Mouse (Mus musculus) embryonic fibroblast, embryonic 13.5 days (primary cell): ENCODE results near the gene Myt1l. TPM values are rescaled to one million over a fixed set of nuclear protein-coding genes. Genes with fewer than 3 reads are reported as not detected.

Experiments
- H3K27ac ChIP-seq: 2 replicates; pipeline ENCODE4 v1.5.1; 2012; ENCODE audit warnings: low read length, control low read depth, inconsistent platforms; ENCODE audit not compliant: insufficient read depth
- H3K4me1 ChIP-seq: 2 replicates; pipeline ENCODE4 v1.6.1; 2011; ENCODE audit warnings: low read length; ENCODE audit not compliant: control insufficient read depth, insufficient read depth
- H3K4me3 ChIP-seq: 2 replicates; pipeline ENCODE4 v1.5.1; 2011; ENCODE audit warnings: mild to moderate bottlenecking, control low read depth, low read length; ENCODE audit not compliant: insufficient read depth
- CTCF ChIP-seq: IDR thresholded peaks from 2 replicates; pipeline ENCODE4 v1.5.1; 2011; ENCODE audit warnings: mild to moderate bottlenecking, control low read depth, low read length, moderate library complexity, borderline replicate concordance; ENCODE audit not compliant: insufficient read depth
- POLR2A ChIP-seq: IDR thresholded peaks from 2 replicates; pipeline ENCODE4 v1.6.1; 2011; ENCODE audit warnings: low read depth, mild to moderate bottlenecking, control low read depth, low read length, moderate library complexity
- polyA plus RNA-seq: library from polyadenylated mRNA; stranded (reverse); fragments of >200 nt; gene quantifications from 2 replicates; pipeline ENCODE4 v1.2.4, GENCODE M21; 2011; ENCODE audit warnings: low read depth; ENCODE audit not compliant: missing spikeins, insufficient read length

The Myt1l gene
- polyA plus RNA-seq, 1 experiment = not detected

DNA sequence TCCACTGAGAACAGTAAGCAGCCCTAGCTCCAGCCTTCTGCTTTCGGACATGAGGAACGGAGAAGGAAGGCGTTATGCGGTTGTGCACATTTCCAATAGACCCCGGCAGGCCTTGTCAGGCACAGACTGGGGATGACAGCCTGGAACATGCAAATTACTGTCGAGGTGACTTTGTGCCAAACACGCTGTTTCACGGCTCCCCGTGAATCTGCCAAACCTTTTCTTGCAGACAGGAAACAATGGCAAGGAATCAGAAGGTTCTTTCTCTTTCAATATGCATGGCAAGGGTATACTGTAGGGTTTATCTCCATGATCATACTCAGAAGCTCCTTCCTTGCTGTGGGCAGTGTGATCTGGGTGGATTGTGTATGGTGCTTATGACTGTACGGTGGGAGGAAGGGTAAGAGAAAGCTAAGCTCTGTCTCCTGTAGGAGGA, 127.0 kb downstream of the Myt1l start:
- Histone ChIP-seq H3K27ac (no peak overlapping the region), H3K4me1 (no peaks in the 10 kb centered on the region), H3K4me3 (no peak overlapping the region)
- TF ChIP-seq POLR2A (no peak), CTCF (no peak)

DNA sequence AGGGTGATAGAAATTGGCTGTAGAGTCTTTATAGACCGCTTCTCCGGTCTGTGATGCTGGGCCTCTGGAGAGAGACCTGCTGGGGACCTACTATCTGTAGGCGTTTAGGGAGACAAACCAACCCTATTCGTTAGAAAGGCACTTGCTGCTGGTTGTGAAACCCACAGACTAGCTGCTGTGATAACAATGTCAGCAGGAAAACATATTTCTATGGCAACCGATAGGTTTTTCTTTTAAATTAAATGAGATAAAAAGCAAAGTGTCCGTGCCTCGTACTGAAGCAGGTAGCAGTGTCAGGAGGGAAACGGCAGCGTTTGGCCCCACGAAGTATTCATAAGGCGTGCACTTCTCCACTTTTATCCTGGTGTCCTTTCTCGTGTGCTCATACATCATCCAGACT, 127.5 kb downstream of the Myt1l start:
- no peak for TF ChIP-seq CTCF
- TF ChIP-seq POLR2A = no peak
- no peak overlapping the region for H3K4me3 ChIP-seq
- no peaks in the 10 kb centered on the region for H3K4me1 ChIP-seq
- H3K27ac ChIP-seq = no peak overlapping the region

GRCm38 (mm10) chr12:29657061-29657460, 128.9 kb downstream of the Myt1l start:
- no peaks in the 10 kb centered on the region for H3K4me1 ChIP-seq
- TF ChIP-seq POLR2A (no peak), CTCF (no peak)
- H3K4me3 ChIP-seq = no peak overlapping the region
- no peak overlapping the region for H3K27ac ChIP-seq

GRCm38 (mm10) chr12:29657870-29658269, 129.7 kb downstream of the Myt1l start:
- no peaks in the 10 kb centered on the region for H3K4me1 ChIP-seq
- no peak overlapping the region for H3K27ac ChIP-seq
- TF ChIP-seq CTCF (no peak), POLR2A (no peak)
- H3K4me3 ChIP-seq = no peak overlapping the region

- TF ChIP-seq CTCF = no peak
- no peak for TF ChIP-seq POLR2A
Measured at GRCm38 (mm10) chr12:29671984-29672383, 143.8 kb downstream of the Myt1l start.

GRCm38 (mm10) chr12:29675594-29676362, 147.6 kb downstream of the Myt1l start:
- no peak overlapping the region for H3K4me3 ChIP-seq
- no peak for TF ChIP-seq POLR2A
- TF ChIP-seq CTCF = peak; percentile 39; the same call in 1 of the 2 replicates
- H3K4me1 ChIP-seq = no peaks in the 10 kb centered on the region
- H3K27ac ChIP-seq = no peak overlapping the region

More at GRCm38 (mm10) chr12:29671984-29672383, 143.8 kb downstream of the Myt1l start:
- Histone ChIP-seq H3K4me3 (no peak overlapping the region), H3K27ac (no peak overlapping the region), H3K4me1 (no peaks in the 10 kb centered on the region)

GRCm38 (mm10) chr12:29682384-29682783, 154.2 kb downstream of the Myt1l start:
- no peak for TF ChIP-seq POLR2A
- no peak for TF ChIP-seq CTCF

GRCm38 (mm10) chr12:29682946-29683345, 154.8 kb downstream of the Myt1l start:
- H3K4me1 ChIP-seq = no peaks in the 10 kb centered on the region
- no peak for TF ChIP-seq CTCF
- no peak for TF ChIP-seq POLR2A
- H3K4me3 ChIP-seq = no peak overlapping the region
- H3K27ac ChIP-seq = no peak overlapping the region

More at GRCm38 (mm10) chr12:29682384-29682783, 154.2 kb downstream of the Myt1l start:
- Histone ChIP-seq H3K4me1 (no peaks in the 10 kb centered on the region), H3K4me3 (no peak overlapping the region), H3K27ac (no peak overlapping the region)

DNA sequence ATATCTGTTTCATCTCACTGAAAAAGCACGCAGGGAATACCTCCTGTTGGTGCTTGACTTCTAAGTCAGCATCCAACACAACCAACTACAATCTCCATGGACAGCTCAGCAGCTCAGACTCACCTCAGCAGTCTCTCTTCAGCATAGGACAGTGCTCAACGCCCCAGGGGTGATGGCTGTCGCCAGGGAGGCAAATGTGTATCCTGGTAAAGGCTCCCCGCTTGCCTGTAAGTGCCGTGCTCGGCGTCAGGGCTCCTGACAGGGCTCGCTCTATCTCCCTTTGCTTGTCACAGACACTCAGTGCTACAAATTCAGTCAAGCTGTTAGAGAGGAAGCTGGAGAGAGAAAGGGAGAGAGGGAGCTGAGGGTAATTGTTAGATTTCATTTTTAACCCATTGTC, 158.1 kb downstream of the Myt1l start:
- TF ChIP-seq POLR2A = no peak
- TF ChIP-seq CTCF = no peak
- no peaks in the 10 kb centered on the region for H3K4me1 ChIP-seq
- H3K4me3 ChIP-seq = no peak overlapping the region
- H3K27ac ChIP-seq = no peak overlapping the region

- H3K27ac ChIP-seq = no peak overlapping the region
- H3K4me1 ChIP-seq = no peaks in the 10 kb centered on the region
- TF ChIP-seq POLR2A = no peak
- no peak overlapping the region for H3K4me3 ChIP-seq
Measured at GRCm38 (mm10) chr12:29691566-29691965, 163.4 kb downstream of the Myt1l start.

DNA sequence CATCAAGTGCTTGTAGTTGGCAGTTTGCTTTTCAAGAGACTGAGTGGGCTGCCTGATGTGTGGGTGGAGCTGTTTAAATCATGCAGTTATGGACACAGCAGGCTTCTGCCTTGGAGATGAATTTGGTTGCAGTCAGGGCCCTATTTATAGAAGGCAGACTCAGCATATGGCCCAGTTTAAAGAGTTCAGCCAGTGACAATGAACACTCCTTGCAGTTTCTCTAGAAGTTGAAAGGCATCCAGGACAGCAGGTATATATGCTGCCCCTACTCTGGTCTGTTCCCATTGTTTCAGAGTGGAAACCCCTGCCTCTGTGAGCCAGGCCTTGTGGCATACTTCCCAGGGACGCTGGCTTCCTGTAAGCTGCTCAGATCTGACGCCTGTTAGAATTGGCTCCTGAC, 167.0 kb downstream of the Myt1l start:
- no peak for TF ChIP-seq CTCF
- no peak for TF ChIP-seq POLR2A
- Histone ChIP-seq H3K4me3 (no peak overlapping the region), H3K4me1 (no peaks in the 10 kb centered on the region), H3K27ac (no peak overlapping the region)
